In genomic region chr9:117151951-117152350, GRCm38 (mm10) we compare ENCODE assay signal across 14 mouse cellular contexts.
"Had no signal": no experiment of that assay in that cellular context is flagged by ENCODE, and none has a peak within 500 bp of the region (broad histone marks: within the 10 kb centered on the region; RNA-seq: fewer than 3 reads in every experiment).

No protein-coding gene starts in this region.

- H3K9me3 ChIP-seq: kidney, embryonic 15.5 days; limb, embryonic 12.5 days; liver, embryonic 13.5 days; lung, embryonic 15.5 days; neural tube, embryonic 13.5 days had no signal

- H3K36me3 ChIP-seq: kidney, embryonic 15.5 days; liver, embryonic 13.5 days; lung, embryonic 15.5 days; neural tube, embryonic 13.5 days had no signal

- DNase-seq: kidney, adult 2 months; kidney, postnatal 14 days; liver; liver, embryonic 13.5 days; liver, postnatal 0 days; lung, postnatal 14 days had no signal

- H3K4me2 ChIP-seq: kidney, embryonic 15.5 days; limb, embryonic 12.5 days; liver, embryonic 13.5 days; lung, embryonic 15.5 days; midbrain, embryonic 11.5 days; neural tube, embryonic 13.5 days had no signal

- H3K4me3 ChIP-seq: kidney, embryonic 15.5 days; limb, embryonic 12.5 days; liver, embryonic 13.5 days; lung, embryonic 15.5 days; megakaryocyte, embryonic 14.5 days; neural tube, embryonic 13.5 days had no signal

- H3K27ac ChIP-seq: kidney, embryonic 15.5 days; liver, embryonic 13.5 days; lung, embryonic 15.5 days; macrophage; neural tube, embryonic 13.5 days had no signal

- H3K27me3 ChIP-seq: kidney, embryonic 15.5 days; limb, embryonic 12.5 days; liver, embryonic 13.5 days; lung, embryonic 15.5 days; megakaryocyte, embryonic 14.5 days; neural tube, embryonic 13.5 days had no signal

- H3K4me1 ChIP-seq: liver, embryonic 13.5 days; megakaryocyte, embryonic 14.5 days had no signal

- ATAC-seq: liver, postnatal 0 days; midbrain, embryonic 16.5 days had no signal

- H3K9ac ChIP-seq: kidney, embryonic 15.5 days; limb, embryonic 12.5 days; liver, embryonic 13.5 days; liver, postnatal 0 days; lung, embryonic 15.5 days; neural tube, embryonic 13.5 days had no signal
